Mouse (Mus musculus): ENCODE data around the gene Sgcd.

DNA sequence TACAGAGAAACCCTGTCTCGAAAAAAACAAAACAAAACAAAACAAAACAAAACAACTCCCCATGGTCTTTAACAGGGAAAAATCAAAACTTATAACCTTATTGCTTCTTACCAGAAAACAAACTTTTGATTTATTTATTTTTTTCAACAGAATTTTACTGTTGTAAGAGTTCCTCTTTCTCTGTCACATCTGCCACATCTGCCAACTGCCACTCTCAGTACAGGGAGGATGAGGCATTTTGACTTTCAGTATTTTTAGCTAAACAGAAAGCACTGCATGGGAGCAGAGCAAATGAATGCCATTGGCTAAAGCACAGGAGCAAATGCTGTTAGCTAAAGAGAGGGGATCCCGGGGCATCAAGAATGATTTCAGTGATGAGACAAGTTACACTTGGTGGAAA lies 528.6 kb downstream of the Sgcd start:
- TF ChIP-seq CTCF (IDR thresholded peaks at IDR 0.05; ENCODE audit: control insufficient read depth, insufficient read depth, insufficient replicate concordance, low read depth, low read length) (no peak), POLR2A (IDR thresholded peaks at IDR 0.05; ENCODE audit: control insufficient read depth, low read depth, low read length) (no peak)

Measured in testis, adult 2 months (tissue).